Mouse (Mus musculus) heart, adult 8-10 months (tissue): ENCODE measurements around the gene Rbm12. TPM values are rescaled to one million over a fixed set of nuclear protein-coding genes. Genes with fewer than 3 reads are reported as not detected.
"Not testable (repeated sequence)": the region's sequence is repeated elsewhere in the genome, so short reads cannot be mapped to it uniquely, and the experiment has no call there.

Experiments used
- DNase-seq: peaks from one replicate; pipeline ENCODE4 v3.0.0; 2022; ENCODE audit warnings: low spot score
- total RNA-seq, 4 experiments: library from RNA; stranded (reverse); gene quantifications; 2 replicates each; pipeline ENCODE4 v1.2.4; 2022

Gene Rbm12
- total RNA-seq, result 10 to 100 TPM in 2 of 4 experiments, 1 to 10 TPM in 2; 8.4 to 20.4 (median 13.6) TPM

- peak; percentile 86 for DNase-seq
Observed at GRCm38 (mm10) chr2:156111358-156112079, at the start of gene Rbm12, which contains the start of gene Cpne1. Rbm12 (minus strand) TSS chr2:156111978. Cpne1 (minus strand) TSS chr2:156111965.

GRCm38 (mm10) chr2:156151538-156151937, 39.8 kb upstream of the Rbm12 start:
- no peak for DNase-seq

GRCm38 (mm10) chr2:156147316-156147915, 35.6 kb upstream of the Rbm12 start:
- DNase-seq, result no peak

- no peak for DNase-seq
Observed at GRCm38 (mm10) chr2:156146272-156146989, 34.7 kb upstream of the Rbm12 start.

- DNase-seq, result no peak
Observed at GRCm38 (mm10) chr2:156145486-156146130, 33.8 kb upstream of the Rbm12 start.

GRCm38 (mm10) chr2:156143953-156144724, 32.4 kb upstream of the Rbm12 start, which contains the start of the genes Romo1 and Nfs1:
Romo1 (plus strand) TSS chr2:156144039.
Nfs1 (minus strand) TSS chr2:156144186.
- peak; percentile 86 for DNase-seq

GRCm38 (mm10) chr2:156143367-156143766, 31.6 kb upstream of the Rbm12 start:
- no peak for DNase-seq

- DNase-seq, result no peak
Observed at GRCm38 (mm10) chr2:156142820-156143219, 31.0 kb upstream of the Rbm12 start.

- no peak for DNase-seq
Observed at GRCm38 (mm10) chr2:156135695-156136094, 23.9 kb upstream of the Rbm12 start.

- no peak for DNase-seq
Observed at GRCm38 (mm10) chr2:156134161-156134560, 22.4 kb upstream of the Rbm12 start.

GRCm38 (mm10) chr2:156126992-156127391, 15.2 kb upstream of the Rbm12 start, which contains the start of gene Gm28036:
Gm28036 (minus strand) TSS chr2:156127092.
- no peak for DNase-seq

- no peak for DNase-seq
Observed at GRCm38 (mm10) chr2:156123731-156124130, 12.0 kb upstream of the Rbm12 start.

- no peak for DNase-seq
Observed at GRCm38 (mm10) chr2:156119566-156119965, 7.8 kb upstream of the Rbm12 start.

- not testable (repeated sequence) for DNase-seq
Observed at GRCm38 (mm10) chr2:156112080-156112423, 274 bp upstream of the Rbm12 start.

- peak; percentile 7 for DNase-seq
Observed at GRCm38 (mm10) chr2:156110627-156111357, 986 bp downstream of the Rbm12 start.

- no peak for DNase-seq
Observed at GRCm38 (mm10) chr2:156091926-156092325, 19.9 kb downstream of the Rbm12 start.

GRCm38 (mm10) chr2:156089799-156090198, 22.0 kb downstream of the Rbm12 start:
- no peak for DNase-seq

- no peak for DNase-seq
Observed at GRCm38 (mm10) chr2:156087391-156088110, 24.2 kb downstream of the Rbm12 start.

GRCm38 (mm10) chr2:156084541-156084940, 27.2 kb downstream of the Rbm12 start:
- DNase-seq, result no peak

GRCm38 (mm10) chr2:156080391-156080790, 31.4 kb downstream of the Rbm12 start:
- no peak for DNase-seq
